Mouse (Mus musculus): ENCODE results near the gene Emsy.

Emsy gene

GRCm38 (mm10) chr7:98575651-98576239 is 80.8 kb downstream of the Emsy start:
- no peak for DNase-seq (ENCODE audit: low spot score)

GRCm38 (mm10) chr7:98574771-98575191 is 81.8 kb downstream of the Emsy start:
- no peak for DNase-seq (ENCODE audit: low spot score)

- DNase-seq (ENCODE audit: low spot score), result no peak
These were observed 82.3 kb downstream of the Emsy start for GRCm38 (mm10) chr7:98574271-98574670.

DNA sequence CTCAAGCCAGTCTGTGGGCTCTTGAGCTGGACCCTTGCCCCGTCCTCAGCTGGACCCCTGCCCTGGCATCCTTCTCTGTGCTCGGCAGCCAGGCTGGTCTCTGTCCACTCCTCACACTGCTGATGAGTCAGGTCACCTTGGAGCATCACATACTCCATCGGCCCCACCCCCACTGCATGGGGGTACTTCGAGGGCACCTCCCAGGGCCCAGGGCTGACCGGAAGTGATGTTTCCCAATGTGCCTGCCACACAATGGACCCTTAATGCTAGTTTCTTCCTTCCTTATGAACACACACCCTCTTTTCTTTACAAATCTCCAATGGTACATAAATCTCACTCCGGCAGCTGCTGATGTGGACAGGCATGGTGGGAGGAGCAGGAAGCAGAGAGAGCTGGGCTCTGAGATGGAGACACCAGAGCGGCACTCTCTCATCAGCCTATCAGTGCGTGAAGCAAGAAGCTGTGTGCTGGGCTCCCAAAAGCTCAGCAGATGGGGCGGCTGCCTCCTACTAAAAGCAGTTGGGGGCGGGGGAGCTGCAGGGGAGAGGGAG is 83.3 kb downstream of the Emsy start:
- DNase-seq (ENCODE audit: low spot score), result no peak

GRCm38 (mm10) chr7:98572223-98572868 is 84.2 kb downstream of the Emsy start:
- DNase-seq (ENCODE audit: low spot score), result peak; percentile 2

DNA sequence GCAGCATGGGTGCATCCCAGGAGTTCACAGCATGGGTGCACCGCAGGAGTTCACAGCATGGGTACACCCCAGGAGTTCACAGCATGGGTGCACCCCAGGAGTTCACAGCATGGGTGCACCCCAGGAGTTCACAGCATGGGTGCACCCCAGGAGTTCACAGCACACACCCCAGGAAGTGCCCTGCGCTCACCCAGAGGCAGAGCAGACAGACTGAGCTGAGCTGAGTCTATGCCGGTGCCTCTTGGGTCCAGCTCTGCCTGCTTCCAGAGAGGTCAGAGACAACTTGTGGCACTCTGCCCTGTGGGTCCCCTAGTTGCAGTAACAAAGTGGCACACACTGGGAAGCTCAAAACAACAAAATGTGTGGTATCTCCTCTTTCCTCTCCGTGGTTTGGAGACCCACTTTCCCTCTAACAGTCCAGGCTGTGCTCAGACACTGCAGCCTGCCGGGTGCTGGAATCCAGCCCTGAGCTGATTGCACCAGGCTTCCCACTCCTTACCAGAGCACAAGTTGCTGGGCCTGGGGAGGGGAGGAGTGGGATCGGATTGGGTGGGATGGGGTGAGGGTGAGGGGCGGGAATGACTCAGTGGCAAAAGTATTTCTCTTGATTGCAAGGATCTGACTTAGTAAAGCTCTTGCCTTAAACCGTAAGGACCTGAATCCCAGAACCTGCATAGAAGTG is 85.6 kb downstream of the Emsy start:
- DNase-seq (ENCODE audit: low spot score), result peak; percentile 9

DNA sequence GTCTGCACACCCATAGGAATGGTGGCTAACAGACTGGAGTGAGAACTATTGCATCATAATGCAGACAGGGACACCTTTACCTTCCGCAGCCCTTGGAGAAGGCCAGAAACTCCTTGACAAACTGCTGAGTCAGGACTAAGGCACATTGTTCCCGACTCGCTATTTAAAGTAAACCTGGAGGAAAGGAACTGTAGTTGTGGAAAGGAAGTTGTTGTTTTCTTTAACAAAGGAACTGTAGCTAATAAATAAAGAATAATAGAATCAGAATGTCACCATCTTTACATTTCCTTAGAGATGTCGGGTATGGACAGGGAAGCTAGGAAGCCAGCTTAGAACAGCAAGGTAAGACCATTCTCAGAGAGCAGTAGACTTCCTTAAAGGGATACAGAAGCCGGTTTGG is 89.5 kb downstream of the Emsy start:
- DNase-seq (ENCODE audit: low spot score), result no peak

DNA sequence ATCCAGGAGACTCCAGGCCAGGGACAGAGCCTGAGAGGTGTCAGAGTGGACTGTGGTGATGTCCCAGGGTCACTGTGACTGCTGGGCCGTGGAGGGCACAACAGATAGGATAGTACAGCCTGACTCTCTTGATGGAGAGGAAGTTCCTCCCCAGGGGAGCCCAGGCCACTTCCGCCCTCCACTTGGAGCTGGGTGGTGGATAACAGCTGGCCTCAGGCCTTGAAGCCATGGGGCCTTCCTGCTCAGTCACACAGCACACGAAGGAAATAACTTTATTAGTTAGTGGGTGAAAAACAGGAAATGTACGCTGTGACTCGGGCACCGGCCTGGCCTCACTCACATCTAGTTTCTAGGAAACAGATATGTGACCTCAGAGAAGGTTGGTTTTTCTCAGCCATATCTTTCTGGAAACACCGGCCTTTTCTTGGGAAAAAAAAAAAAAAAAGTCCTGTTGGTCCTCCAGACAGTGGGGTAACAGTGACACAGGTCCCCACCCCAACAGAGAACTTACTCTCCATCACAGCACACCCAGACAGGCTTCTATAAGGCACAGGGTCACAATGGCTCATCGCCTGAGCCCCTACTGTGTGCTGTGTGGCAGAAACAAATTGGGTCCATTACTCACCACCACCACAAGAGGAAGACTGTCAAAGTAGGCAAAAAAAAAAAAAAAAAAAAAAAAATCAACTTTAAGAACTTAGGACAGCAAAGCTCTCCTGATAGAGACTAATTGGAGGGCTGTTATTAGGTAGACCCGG is 91.8 kb downstream of the Emsy start:
- DNase-seq (ENCODE audit: low spot score), result no peak

DNA sequence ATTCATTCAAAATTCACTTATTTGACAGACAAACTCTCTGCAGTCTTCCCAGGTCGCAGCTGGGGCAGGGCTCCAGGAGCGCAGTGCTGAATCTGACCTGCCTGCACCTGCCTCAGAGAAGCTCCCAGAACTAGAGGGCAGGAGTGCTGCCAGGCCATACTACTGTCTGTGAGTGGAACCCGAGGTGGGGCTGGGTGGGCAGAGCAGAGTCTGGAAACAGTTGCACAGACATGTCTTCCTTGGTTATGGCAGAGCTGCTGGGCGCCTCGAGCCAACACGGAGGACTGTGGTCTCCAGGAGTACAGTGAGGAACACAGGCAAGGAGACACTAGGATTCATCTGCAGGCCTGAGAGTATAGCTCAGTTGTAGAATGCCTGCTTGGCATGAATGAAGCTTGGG is 92.6 kb downstream of the Emsy start:
- no peak for DNase-seq (ENCODE audit: low spot score)

DNA sequence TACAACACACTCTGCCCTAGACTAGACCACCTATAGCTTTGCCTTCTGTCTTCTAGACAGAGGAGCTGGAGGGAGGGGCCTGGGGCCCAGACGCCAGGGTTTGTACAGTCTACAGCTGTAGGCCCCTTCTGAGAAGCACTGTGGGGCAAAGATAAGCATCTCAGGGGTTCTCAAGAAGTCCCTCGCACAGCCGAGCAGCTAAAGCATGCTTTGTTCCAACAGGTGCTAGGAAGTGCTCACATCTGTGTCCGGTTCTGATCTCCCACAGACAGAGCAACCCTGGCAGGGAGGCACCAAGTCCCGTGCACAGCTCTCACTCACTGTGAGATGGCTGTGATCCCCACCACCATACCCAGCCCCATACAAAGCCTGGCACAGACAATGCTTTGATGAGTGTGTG is 93.6 kb downstream of the Emsy start:
- no peak for DNase-seq (ENCODE audit: low spot score)

DNA sequence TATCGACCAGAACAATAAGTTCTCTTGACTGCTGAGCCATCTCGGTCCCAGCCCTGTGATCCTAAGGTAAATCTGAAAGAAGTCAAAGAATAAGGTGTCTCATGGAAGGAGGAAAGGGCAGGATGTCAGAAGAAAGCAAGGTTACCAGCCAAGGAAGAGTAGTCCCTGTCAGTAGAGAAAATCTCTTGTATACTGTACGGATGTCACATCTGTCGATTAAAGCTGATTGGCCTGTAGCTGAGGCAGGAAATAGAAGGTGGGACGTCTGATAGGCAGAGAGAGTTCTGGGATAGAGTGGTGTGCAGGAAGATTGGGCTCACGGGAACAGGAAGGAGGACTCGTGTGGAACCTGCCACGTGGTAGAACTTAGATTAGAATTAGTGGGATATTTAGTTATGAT is 94.4 kb downstream of the Emsy start:
- no peak for DNase-seq (ENCODE audit: low spot score)

- no peak for DNase-seq (ENCODE audit: low spot score)
These were observed 94.9 kb downstream of the Emsy start for GRCm38 (mm10) chr7:98561556-98562164.

DNA sequence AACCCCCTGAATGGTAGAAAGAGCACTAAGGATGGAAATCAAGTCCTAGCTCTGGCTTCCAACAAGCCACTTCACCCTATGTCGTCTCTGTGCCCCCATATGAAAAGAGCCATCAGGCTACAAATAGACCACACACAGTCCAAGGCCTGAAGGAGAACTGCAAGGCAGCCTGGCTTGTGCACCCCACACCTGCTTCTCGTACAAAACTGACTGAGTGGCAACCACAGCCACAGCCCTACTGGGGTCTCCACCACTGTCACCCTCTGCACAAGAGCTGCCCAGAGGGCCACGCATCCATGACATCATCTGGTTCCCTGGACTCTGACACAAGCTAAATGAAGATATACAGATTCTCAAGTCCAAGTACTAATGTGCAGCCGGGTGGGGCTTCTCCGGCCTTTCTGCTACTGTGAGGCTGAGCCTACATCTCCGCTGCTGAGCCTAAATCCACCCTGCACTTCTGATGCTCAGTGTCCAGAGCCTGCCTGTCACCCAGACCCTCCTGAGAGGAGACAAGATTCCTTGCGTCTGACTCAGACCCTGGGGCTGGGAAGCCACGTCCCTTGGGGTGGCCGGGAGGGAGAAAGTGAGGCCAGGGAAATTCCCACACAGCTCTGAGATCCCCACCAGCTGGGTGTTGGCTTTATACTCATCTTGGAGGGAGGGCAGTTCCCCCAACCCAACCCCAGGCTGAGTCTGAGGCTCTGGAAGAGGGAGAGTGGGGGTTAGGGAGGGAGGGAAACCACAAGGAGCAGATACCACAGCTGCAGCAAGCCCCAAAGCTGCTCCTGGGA is 98.3 kb downstream of the Emsy start:
- no peak for DNase-seq (ENCODE audit: low spot score)

DNA sequence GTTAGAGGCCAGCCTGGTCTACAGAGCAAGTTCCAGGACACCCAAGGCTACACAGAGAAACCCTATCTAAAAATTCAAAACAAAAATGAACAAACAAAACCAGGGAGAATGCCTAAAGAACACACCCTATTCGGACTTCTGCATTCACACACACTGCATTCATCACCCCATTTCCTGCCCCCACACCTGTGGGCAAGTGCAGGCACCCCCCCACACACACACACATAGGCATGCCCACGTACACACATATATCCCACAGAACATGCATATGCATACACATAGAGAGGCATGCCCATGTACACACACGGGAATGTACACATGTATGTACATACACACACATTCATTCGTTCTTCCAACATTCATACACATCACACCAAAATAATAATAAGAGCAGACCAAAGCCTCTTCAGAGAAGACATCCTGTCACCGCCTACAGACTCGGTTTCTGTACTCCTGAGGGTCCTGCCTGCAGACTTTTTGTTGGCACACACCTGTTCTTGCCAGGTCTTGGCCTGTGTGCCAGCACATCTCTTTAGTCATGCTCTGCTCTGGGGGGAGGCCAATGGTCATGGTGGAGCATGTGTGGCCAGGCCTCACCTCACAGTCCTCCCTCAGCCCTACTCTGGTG is 99.7 kb downstream of the Emsy start:
- no peak for DNase-seq (ENCODE audit: low spot score)

DNA sequence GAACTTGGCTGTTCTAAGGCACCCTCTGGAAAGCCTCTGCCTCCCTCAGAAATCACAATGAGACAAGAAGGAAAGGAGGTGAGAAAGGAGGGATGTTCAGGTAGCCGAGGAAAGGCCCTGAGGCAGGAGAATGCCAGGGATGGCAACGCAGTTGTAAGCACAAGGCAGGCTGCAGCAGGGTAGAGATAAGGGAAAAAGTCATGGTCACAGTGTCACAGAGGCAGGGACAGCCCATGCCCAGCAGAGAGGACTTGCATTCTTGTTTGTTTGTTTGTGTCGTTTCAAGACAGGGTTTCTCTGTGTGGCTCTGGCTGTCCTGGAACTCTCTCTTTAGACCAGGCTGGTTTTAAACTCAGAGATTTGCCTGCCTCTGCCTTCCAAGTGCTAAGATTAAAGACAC is 105.5 kb downstream of the Emsy start:
- DNase-seq (ENCODE audit: low spot score), result no peak

DNA sequence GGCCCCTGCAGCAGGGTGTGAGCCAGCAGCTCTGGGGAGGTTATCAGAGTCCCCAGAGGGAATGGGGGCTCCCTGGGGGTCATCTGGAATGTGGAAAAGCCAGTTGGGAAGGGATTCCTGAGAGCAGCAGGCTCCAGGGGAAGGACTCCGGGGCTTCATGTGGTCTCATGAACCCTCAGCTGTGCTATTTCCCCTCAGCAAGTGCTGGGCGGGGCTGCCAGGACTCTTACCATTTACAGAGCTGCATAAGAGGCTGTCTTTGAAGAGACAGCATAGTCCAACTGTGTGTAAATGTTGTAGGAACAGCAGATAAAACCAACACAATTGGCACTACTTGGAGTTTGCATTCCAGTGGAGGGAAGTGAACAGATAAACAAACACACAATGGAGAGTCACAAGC is 106.0 kb downstream of the Emsy start:
- no peak for DNase-seq (ENCODE audit: low spot score)

DNA sequence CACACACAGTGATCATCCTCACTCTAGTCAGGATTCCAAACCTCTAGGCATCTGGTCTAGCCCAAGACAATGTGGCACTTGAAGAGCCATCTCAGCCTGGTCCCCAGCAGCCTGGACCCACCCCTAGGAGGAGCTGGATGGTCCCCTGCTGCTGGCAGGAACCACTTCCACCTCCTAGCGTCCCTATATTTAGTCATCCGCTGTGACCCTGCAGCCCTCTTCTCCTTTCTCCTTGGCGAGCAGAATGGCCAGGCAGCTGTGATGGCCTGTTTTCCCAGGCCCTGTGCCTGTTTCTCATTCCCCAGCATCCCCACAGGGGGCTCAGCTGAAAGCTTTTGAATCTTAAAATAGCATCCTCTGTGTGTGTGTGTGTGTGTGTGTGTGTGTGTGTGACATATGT is 107.7 kb downstream of the Emsy start:
- DNase-seq (ENCODE audit: low spot score), result no peak

DNA sequence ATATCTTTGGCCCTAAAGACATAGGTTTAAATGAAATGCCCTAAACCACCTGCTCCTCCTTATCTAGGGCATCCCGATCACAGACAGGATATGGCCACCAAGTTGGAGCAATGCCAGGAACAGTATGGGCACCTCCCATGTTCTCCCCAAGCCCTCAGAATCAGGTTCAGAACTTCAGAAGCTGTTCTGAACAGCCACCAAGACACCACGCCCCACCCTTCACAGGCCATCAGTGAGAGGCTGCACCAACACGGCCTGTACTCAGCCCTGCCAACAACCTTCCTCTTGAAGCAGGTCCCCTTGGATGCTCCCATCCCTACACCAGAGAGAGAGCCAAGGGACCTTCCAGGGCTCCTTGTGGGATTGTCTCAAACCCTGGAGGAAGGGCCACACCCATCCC is 112.0 kb downstream of the Emsy start:
- DNase-seq (ENCODE audit: low spot score), result no peak

DNA sequence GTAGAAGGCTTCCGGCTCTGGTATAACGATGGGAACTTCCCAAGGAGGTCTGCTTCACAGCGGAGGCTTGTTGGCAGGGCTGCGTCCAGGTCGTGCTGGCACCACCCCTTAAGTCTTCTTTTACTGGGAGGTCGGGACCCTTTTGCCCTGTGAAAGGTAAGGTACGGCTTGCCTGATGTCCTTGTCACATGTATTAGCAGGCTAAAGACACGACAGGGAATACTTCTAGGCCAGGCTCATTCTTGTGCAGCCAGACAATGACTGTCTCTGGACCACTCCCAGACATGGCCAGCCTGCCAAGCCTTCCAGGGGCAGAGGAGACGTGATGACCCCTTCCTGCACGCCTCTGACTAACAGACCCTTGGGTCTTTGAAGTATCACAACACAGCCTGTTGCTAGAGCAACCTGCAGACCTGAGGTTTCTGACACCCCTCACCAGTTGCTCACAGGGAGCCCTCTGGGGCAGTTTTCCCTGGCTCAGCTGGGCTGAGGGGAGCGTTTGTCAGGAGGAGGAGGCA is 112.7 kb downstream of the Emsy start:
- DNase-seq (ENCODE audit: low spot score), result no peak

DNA sequence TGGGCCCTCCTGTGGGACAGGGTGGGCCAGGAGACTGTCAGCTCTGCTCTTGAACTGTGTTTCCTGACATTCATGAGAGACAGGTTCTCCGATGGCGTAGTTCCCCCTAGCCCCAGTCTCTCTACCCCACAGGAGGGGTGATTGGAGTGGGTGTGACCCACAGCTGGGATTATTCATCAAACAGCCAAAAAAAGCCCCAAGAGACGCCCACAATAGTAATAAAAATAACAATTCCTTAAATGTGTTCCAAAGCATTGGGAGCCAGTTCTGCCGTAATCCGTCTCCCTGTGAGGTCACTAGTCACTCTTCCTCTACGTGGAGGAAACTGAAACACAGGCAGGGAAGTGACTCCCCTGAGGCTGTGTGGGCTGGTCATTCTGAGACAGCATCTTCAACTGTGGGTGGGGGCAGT is 113.8 kb downstream of the Emsy start:
- DNase-seq (ENCODE audit: low spot score), result no peak

DNA sequence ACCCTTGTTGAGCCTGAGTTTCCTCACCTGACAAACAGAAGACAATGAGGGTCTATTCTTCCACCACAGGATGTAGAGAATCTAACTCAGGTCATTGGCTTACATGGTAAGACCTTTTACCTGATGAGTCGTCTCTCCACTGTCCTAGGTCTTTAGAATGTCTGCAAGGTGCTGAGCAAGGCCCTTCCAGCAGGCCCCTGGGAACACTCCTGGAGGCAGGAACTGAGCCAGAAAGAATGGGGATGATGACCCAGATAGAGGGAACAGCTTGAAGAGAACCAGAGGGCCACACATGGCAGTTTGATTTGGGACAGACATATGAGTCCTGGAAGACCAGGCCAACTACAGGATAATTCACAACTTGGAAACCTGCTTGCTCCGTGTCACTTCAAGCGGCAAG is 114.3 kb downstream of the Emsy start:
- no peak for DNase-seq (ENCODE audit: low spot score)

All from urinary bladder, postnatal 10 days (tissue).